Mouse (Mus musculus) intestine, embryonic 16.5 days (tissue): ENCODE measurements around the gene Adcy7. TPM values are rescaled to one million over a fixed set of nuclear protein-coding genes. Genes with fewer than 3 reads are reported as not detected.
A peak's percentile ranks its signal among the peaks of the same experiment; 100 is the strongest.

ENCODE experiments used
- ATAC-seq: fragments of 200-750 bp; cut with Nextera tagmentation; 2 replicates; pipeline ENCODE4 v1.8.0; 2017; ENCODE audit warnings: moderate TSS enrichment, moderate library complexity
- H3K27ac ChIP-seq: fragments of 300-500 bp; sonication (generic); 2 replicates; pipeline ENCODE4 v1.5.1; 2014; ENCODE audit warnings: mild to moderate bottlenecking, low read length
- H3K27me3 ChIP-seq: fragments of 300-500 bp; sonication (generic); replicated peaks from 2 replicates; pipeline ENCODE4 v1.6.1; 2014; ENCODE audit warnings: low read length, control low read depth, mixed read lengths; ENCODE audit not compliant: control insufficient read depth, insufficient read depth
- H3K36me3 ChIP-seq: fragments of 300-500 bp; sonication (generic); 2 replicates; pipeline ENCODE4 v1.6.1; 2014; ENCODE audit warnings: low read length, control low read depth; ENCODE audit not compliant: control insufficient read depth, insufficient read depth
- H3K4me1 ChIP-seq: fragments of 300-500 bp; sonication (generic); 2 replicates; pipeline ENCODE4 v1.6.1; 2014; ENCODE audit warnings: low read length, control low read depth, mixed read lengths; ENCODE audit not compliant: control insufficient read depth, insufficient read depth
- H3K4me2 ChIP-seq: fragments of 300-500 bp; sonication (generic); 2 replicates; pipeline ENCODE4 v1.6.1; 2014; ENCODE audit warnings: low read depth, low read length, control low read depth
- H3K4me3 ChIP-seq: fragments of 300-500 bp; sonication (generic); 2 replicates; pipeline ENCODE4 v1.5.1; 2014; ENCODE audit warnings: mild to moderate bottlenecking, low read length
- H3K9ac ChIP-seq: fragments of 300-500 bp; sonication (generic); 2 replicates; pipeline ENCODE4 v1.6.1; 2014; ENCODE audit warnings: low read depth, low read length
- H3K9me3 ChIP-seq: fragments of 300-500 bp; sonication (generic); 2 replicates; pipeline ENCODE4 v1.6.1; 2016; ENCODE audit warnings: low read length, control low read depth; ENCODE audit not compliant: control insufficient read depth
- WGBS: fragments of 180-500 bp; shearing (Covaris S2); extraction: QIAGEN DNeasy Blood & Tissue Kit; methylation state at CpG from one replicate; pipeline ENCODE4 v1.1.7; 2014; 5-methylcytosine and 5-hydroxymethylcytosine counted together
- polyA plus RNA-seq: library from polyadenylated mRNA; unstranded; fragments of >200 nt; fragmentation: Nextera tagmentation; extraction: Ambion mirVana; gene quantifications from 2 replicates; pipeline ENCODE4 v1.2.1, GENCODE M21; 2015

Gene Adcy7
- polyA plus RNA-seq, 1 experiment from 2014 or later, result 2.9 TPM

- no peaks in the 10 kb centered on the region for H3K27me3 ChIP-seq
- H3K9ac ChIP-seq, result no peak overlapping the region
- peak; percentile 76 for ATAC-seq
- H3K9me3 ChIP-seq, result no peaks in the 10 kb centered on the region
- 83% methylated on average over 4 of the region's 4 CpGs for WGBS
- no peak overlapping the region for H3K27ac ChIP-seq
- H3K4me1 ChIP-seq, result no peaks in the 10 kb centered on the region
- no peak overlapping the region for H3K4me2 ChIP-seq
- H3K36me3 ChIP-seq, result no peaks in the 10 kb centered on the region
- no peak overlapping the region for H3K4me3 ChIP-seq
Measured at GRCm38 (mm10) chr8:88244298-88244697, 27.9 kb upstream of the Adcy7 start.

- Histone ChIP-seq H3K9ac (no peak overlapping the region), H3K27me3 (no peaks in the 10 kb centered on the region), H3K36me3 (peaks cover 4% of the 10 kb centered on the region), H3K4me2 (no peak overlapping the region), H3K27ac (no peak overlapping the region), H3K4me3 (no peak overlapping the region), H3K4me1 (no peaks in the 10 kb centered on the region), H3K9me3 (no peaks in the 10 kb centered on the region)
- 81% methylated on average over 3 of the region's 3 CpGs for WGBS
- no peak for ATAC-seq
Measured at GRCm38 (mm10) chr8:88252791-88253190, 19.4 kb upstream of the Adcy7 start.

DNA sequence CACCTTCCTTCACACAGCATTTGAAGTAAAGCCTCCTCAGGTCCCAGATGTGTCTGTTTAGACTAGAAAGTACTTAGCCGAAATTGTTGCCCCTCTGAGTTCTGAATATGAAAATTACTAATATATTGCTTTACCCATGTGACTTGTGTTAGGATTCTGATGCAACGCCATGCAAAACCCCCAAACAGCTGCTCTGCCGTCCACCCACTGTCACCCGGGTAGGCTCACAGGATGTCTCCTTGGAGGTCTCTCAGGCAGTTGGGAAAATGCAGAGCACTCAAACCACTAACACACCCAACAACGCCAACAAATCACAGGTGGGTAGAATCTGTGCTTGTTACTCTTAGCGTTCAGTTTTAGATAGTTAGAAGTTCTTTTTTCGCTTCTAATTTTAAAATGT lies 17.2 kb upstream of the Adcy7 start:
- no peak overlapping the region for H3K4me2 ChIP-seq
- H3K36me3 ChIP-seq, result peaks cover 4% of the 10 kb centered on the region
- H3K27me3 ChIP-seq, result no peaks in the 10 kb centered on the region
- H3K9me3 ChIP-seq, result no peaks in the 10 kb centered on the region
- ATAC-seq, result no peak
- H3K4me1 ChIP-seq, result no peaks in the 10 kb centered on the region
- WGBS, result 88% methylated on average over 7 of the region's 7 CpGs
- H3K4me3 ChIP-seq, result no peak overlapping the region
- H3K27ac ChIP-seq, result no peak overlapping the region
- H3K9ac ChIP-seq, result no peak overlapping the region

- ATAC-seq, result no peak
- Histone ChIP-seq H3K27ac (no peak overlapping the region), H3K9ac (no peak overlapping the region), H3K4me3 (no peak overlapping the region), H3K9me3 (no peaks in the 10 kb centered on the region), H3K27me3 (no peaks in the 10 kb centered on the region), H3K4me1 (no peaks in the 10 kb centered on the region), H3K36me3 (no peaks in the 10 kb centered on the region; the same call in 1 of the 2 replicates), H3K4me2 (no peak overlapping the region)
- 61% methylated on average over 6 of the region's 6 CpGs for WGBS
Measured at GRCm38 (mm10) chr8:88258024-88258423, 14.2 kb upstream of the Adcy7 start.

- ATAC-seq, result no peak
- Histone ChIP-seq H3K27me3 (no peaks in the 10 kb centered on the region), H3K9ac (no peak overlapping the region), H3K4me1 (no peaks in the 10 kb centered on the region), H3K36me3 (no peaks in the 10 kb centered on the region; the same call in 1 of the 2 replicates), H3K27ac (no peak overlapping the region), H3K9me3 (no peaks in the 10 kb centered on the region), H3K4me2 (no peak overlapping the region), H3K4me3 (no peak overlapping the region)
- WGBS, result 84% methylated on average over 11 of the region's 11 CpGs
Measured at GRCm38 (mm10) chr8:88258544-88258943, 13.7 kb upstream of the Adcy7 start.

- no peaks in the 10 kb centered on the region for H3K27me3 ChIP-seq
- H3K4me3 ChIP-seq, result no peak overlapping the region
- no peak overlapping the region for H3K9ac ChIP-seq
- H3K27ac ChIP-seq, result no peak overlapping the region
- 83% methylated on average over 7 of the region's 7 CpGs for WGBS
- no peaks in the 10 kb centered on the region for H3K9me3 ChIP-seq
- peaks cover 2% of the 10 kb centered on the region; the same call in 1 of the 2 replicates for H3K4me1 ChIP-seq
- ATAC-seq, result no peak
- no peaks in the 10 kb centered on the region; the same call in 1 of the 2 replicates for H3K36me3 ChIP-seq
- no peak overlapping the region for H3K4me2 ChIP-seq
Measured at GRCm38 (mm10) chr8:88260466-88260980, 11.7 kb upstream of the Adcy7 start.

DNA sequence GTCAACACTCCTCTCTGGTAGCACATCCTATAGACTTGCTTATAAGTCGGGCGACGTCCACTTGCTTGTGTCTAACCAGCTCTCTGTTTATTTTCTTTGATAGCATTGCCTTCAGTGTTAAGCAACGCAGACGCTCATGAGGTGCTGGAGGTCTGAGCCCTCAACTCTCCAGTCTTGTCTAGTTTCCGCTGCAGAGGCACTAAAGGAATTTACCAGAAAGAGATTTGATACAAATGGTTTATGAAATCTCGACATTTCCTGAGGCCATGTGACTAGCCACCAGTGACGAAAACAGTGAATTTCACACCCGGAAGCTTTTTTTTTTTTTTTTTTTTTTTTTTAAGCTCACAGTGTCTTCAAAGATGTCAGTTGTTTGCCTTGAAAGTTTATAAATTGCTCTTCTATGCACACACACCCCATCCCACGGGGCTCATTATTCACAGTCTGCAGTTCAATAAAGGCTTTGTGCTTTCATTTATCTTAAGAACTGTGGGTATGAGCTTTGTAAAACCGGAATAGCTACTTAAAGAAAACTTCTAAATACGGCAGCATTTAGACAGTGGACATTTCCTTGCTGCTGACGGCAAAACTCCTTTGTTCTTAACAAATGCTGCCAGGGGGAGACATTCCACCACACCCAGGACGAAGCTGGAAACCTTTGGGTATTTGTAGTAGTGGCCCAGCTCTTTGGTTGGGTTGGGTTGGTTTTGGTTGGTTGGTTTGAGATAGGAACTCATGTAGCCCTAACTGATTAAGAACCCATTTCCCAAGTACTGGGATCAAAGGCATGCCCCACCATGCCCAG lies 9.2 kb upstream of the Adcy7 start:
- peaks cover 5% of the 10 kb centered on the region; the same call in 1 of the 2 replicates for H3K4me1 ChIP-seq
- no peak overlapping the region for H3K4me3 ChIP-seq
- no peak overlapping the region for H3K4me2 ChIP-seq

GRCm38 (mm10) chr8:88265511-88265910 lies 6.7 kb upstream of the Adcy7 start:
- H3K9me3 ChIP-seq, result no peaks in the 10 kb centered on the region
- ATAC-seq, result no peak
- peaks cover 5% of the 10 kb centered on the region; the same call in 1 of the 2 replicates for H3K4me1 ChIP-seq
- no peak overlapping the region for H3K4me2 ChIP-seq
- no peak overlapping the region for H3K27ac ChIP-seq
- no peaks in the 10 kb centered on the region for H3K36me3 ChIP-seq
- no peak overlapping the region for H3K4me3 ChIP-seq
- H3K27me3 ChIP-seq, result no peaks in the 10 kb centered on the region
- H3K9ac ChIP-seq, result no peak overlapping the region
- WGBS, result 19% methylated on average over 2 of the region's 2 CpGs

More for the DNA sequence above, 9.2 kb upstream of the Adcy7 start:
- 27% methylated on average over 14 of the region's 14 CpGs for WGBS
- Histone ChIP-seq H3K9me3 (no peaks in the 10 kb centered on the region), H3K36me3 (no peaks in the 10 kb centered on the region), H3K27ac (no peak overlapping the region), H3K27me3 (no peaks in the 10 kb centered on the region), H3K9ac (no peak overlapping the region)
- no peak; the same call in 1 of the 2 replicates for ATAC-seq

DNA sequence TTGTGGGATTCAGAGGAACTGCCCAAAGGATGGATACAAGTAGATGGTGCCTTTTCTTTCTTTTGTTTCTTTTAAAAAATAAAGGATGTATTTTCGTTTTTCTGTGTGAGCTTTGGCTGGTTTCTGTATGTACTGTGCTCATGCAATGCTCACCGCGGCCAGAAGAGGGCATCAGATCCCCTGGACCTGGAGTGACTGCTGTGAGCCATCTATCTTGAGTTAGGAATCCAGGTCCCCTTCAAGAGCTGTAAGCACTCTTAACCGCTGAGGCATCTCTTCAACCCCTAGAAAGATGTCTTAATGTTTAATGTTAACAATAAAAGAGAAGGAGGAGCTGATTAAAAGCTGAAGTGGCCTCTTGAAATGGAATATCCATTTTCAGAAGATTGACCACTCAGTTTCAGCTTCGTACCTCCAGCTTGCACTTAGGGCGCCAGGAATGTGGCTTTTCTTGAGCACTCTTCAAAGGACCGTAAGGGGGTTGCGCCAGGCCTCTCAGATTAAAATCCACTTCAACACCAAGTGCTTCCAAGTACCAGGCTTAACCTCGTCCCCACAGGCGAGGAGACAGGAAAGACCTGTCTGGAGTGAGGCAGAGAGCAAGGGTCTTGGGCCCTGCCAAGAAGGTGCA lies 5.9 kb upstream of the Adcy7 start:
- no peak for ATAC-seq
- WGBS, result 42% methylated on average over 10 of the region's 10 CpGs
- H3K36me3 ChIP-seq, result no peaks in the 10 kb centered on the region
- no peaks in the 10 kb centered on the region for H3K27me3 ChIP-seq
- no peaks in the 10 kb centered on the region for H3K9me3 ChIP-seq
- H3K4me3 ChIP-seq, result no peak overlapping the region
- no peak overlapping the region for H3K27ac ChIP-seq
- H3K4me2 ChIP-seq, result no peak overlapping the region
- no peak overlapping the region for H3K9ac ChIP-seq
- peaks cover 5% of the 10 kb centered on the region; the same call in 1 of the 2 replicates for H3K4me1 ChIP-seq
